Mouse (Mus musculus) midbrain, postnatal 0 days (tissue): ENCODE measurements around the gene Sypl2. TPM values are rescaled to one million over a fixed set of nuclear protein-coding genes. Genes with fewer than 3 reads are reported as not detected.

ENCODE experiments used
- ATAC-seq: fragments of 200-750 bp; cut with Nextera tagmentation; 2 replicates; pipeline ENCODE4 v1.8.0; 2017; ENCODE audit warnings: moderate number of reproducible peaks, mild to moderate bottlenecking, moderate TSS enrichment, moderate library complexity; ENCODE audit not compliant: low FRiP score
- DNase-seq: peaks from one replicate; pipeline ENCODE4 v3.0.0-alpha.2; 2015; ENCODE audit warnings: low spot score
- H3K27ac ChIP-seq: fragments of 300-500 bp; sonication (generic); 2 replicates; pipeline ENCODE4 v1.5.1; 2014; ENCODE audit warnings: low read depth, mild to moderate bottlenecking, low read length, mixed read lengths
- H3K27me3 ChIP-seq: fragments of 300-500 bp; sonication (generic); 2 replicates; pipeline ENCODE4 v1.6.1; 2014; ENCODE audit warnings: low read length, control low read depth, mixed read lengths; ENCODE audit not compliant: insufficient read depth
- H3K36me3 ChIP-seq: fragments of 300-500 bp; sonication (generic); 2 replicates; pipeline ENCODE4 v1.6.1; 2014; ENCODE audit warnings: low read length, control low read depth, mixed read lengths; ENCODE audit not compliant: insufficient read depth
- H3K4me1 ChIP-seq: fragments of 300-500 bp; sonication (generic); 2 replicates; pipeline ENCODE4 v1.6.1; 2014; ENCODE audit warnings: mild to moderate bottlenecking, control low read depth, antibody characterized with exemption, low read length, mixed read lengths; ENCODE audit not compliant: insufficient read depth
- H3K4me2 ChIP-seq: fragments of 300-500 bp; sonication (generic); 2 replicates; pipeline ENCODE4 v1.6.1; 2014; ENCODE audit warnings: low read depth, mild to moderate bottlenecking, low read length, mixed read lengths; ENCODE audit not compliant: poor library complexity, severe bottlenecking
- H3K4me3 ChIP-seq: fragments of 300-500 bp; sonication (generic); 2 replicates; pipeline ENCODE4 v1.5.1; 2014; ENCODE audit warnings: low read depth, mild to moderate bottlenecking, low read length, moderate library complexity
- H3K9ac ChIP-seq: fragments of 300-500 bp; sonication (generic); replicated peaks from 2 replicates; pipeline ENCODE4 v1.6.1; 2014; ENCODE audit warnings: mild to moderate bottlenecking, low read length, moderate library complexity, mixed read lengths; ENCODE audit not compliant: poor library complexity, severe bottlenecking
- H3K9me3 ChIP-seq: fragments of 300-500 bp; sonication (generic); 2 replicates; pipeline ENCODE4 v1.6.1; 2016; ENCODE audit warnings: low read length, control low read depth
- CTCF ChIP-seq: IDR thresholded peaks from 2 replicates; pipeline ENCODE4 v1.5.1; 2016; ENCODE audit warnings: antibody characterized with exemption, mild to moderate bottlenecking
- WGBS: fragments of 180-500 bp; shearing (Covaris S2); extraction: QIAGEN DNeasy Blood & Tissue Kit; methylation state at CpG from one replicate; pipeline ENCODE4 v1.1.7; 2014; 5-methylcytosine and 5-hydroxymethylcytosine counted together
- polyA plus RNA-seq: library from polyadenylated mRNA; unstranded; fragments of >200 nt; fragmentation: Nextera tagmentation; extraction: Ambion mirVana; gene quantifications from 2 replicates; pipeline ENCODE4 v1.2.1, GENCODE M21; 2015
- total RNA-seq: library from RNA; depleted of rRNA; stranded (reverse); fragments of >200 nt; gene quantifications from 2 replicates; pipeline ENCODE4 v1.2.3, GENCODE M21; 2014

Gene Sypl2
- total and polyA plus RNA-seq, 2 experiments from 2014 or later: 0.10 to 0.55 TPM

GRCm38 (mm10) chr3:108209001-108209400 lies 17.4 kb downstream of the Sypl2 start:
- Histone ChIP-seq H3K4me1 (peaks cover 14% of the 10 kb centered on the region), H3K27me3 (no peaks in the 10 kb centered on the region), H3K4me2 (peak overlapping the region; percentile 81), H3K36me3 (peaks cover 32% of the 10 kb centered on the region), H3K4me3 (peak overlapping the region; percentile 60), H3K9ac (peak overlapping the region; percentile 64), H3K27ac (no peak overlapping the region), H3K9me3 (no peaks in the 10 kb centered on the region)
- TF ChIP-seq CTCF: no peak
- DNase-seq: no peak
- ATAC-seq: no peak
- 53% methylated on average over 3 of the region's 3 CpGs for WGBS

- no peak overlapping the region for H3K4me2 ChIP-seq
- 92% methylated on average over 15 of the region's 15 CpGs for WGBS
- DNase-seq (peak; percentile 55), ATAC-seq (no peak)
- H3K9me3 ChIP-seq: no peaks in the 10 kb centered on the region
- no peak for TF ChIP-seq CTCF
- no peak overlapping the region for H3K9ac ChIP-seq
- no peak overlapping the region for H3K27ac ChIP-seq
- H3K4me1 ChIP-seq: peaks cover 14% of the 10 kb centered on the region
- no peaks in the 10 kb centered on the region for H3K27me3 ChIP-seq
- H3K36me3 ChIP-seq: peaks cover 42% of the 10 kb centered on the region
- no peak overlapping the region for H3K4me3 ChIP-seq
Measured at GRCm38 (mm10) chr3:108206731-108207375, 19.6 kb downstream of the Sypl2 start.

- H3K9me3 ChIP-seq: no peaks in the 10 kb centered on the region
- DNase-seq: no peak
- no peak for TF ChIP-seq CTCF
- no peak overlapping the region for H3K4me3 ChIP-seq
- H3K27me3 ChIP-seq: no peaks in the 10 kb centered on the region
- no peak overlapping the region for H3K27ac ChIP-seq
- no peak overlapping the region for H3K9ac ChIP-seq
- H3K36me3 ChIP-seq: peaks cover 42% of the 10 kb centered on the region
- 89% methylated on average over 8 of the region's 8 CpGs for WGBS
- ATAC-seq: no peak
- no peak overlapping the region for H3K4me2 ChIP-seq
- H3K4me1 ChIP-seq: peaks cover 9% of the 10 kb centered on the region
Measured at GRCm38 (mm10) chr3:108205601-108206000, 20.8 kb downstream of the Sypl2 start.

- Histone ChIP-seq H3K9ac (no peak overlapping the region), H3K4me1 (peaks cover 9% of the 10 kb centered on the region), H3K4me3 (no peak overlapping the region), H3K27ac (no peak overlapping the region), H3K4me2 (no peak overlapping the region), H3K36me3 (peaks cover 42% of the 10 kb centered on the region), H3K27me3 (no peaks in the 10 kb centered on the region), H3K9me3 (no peaks in the 10 kb centered on the region)
- ATAC-seq (no peak), DNase-seq (no peak)
- WGBS: 91% methylated on average over 11 of the region's 11 CpGs
- TF ChIP-seq CTCF: no peak
Measured at GRCm38 (mm10) chr3:108204470-108204869, 22.0 kb downstream of the Sypl2 start.

GRCm38 (mm10) chr3:108203621-108204325 lies 22.7 kb downstream of the Sypl2 start:
- Histone ChIP-seq H3K4me1 (peaks cover 5% of the 10 kb centered on the region), H3K27me3 (no peaks in the 10 kb centered on the region), H3K27ac (no peak overlapping the region), H3K9ac (no peak overlapping the region), H3K36me3 (peaks cover 42% of the 10 kb centered on the region), H3K4me2 (no peak overlapping the region), H3K9me3 (no peaks in the 10 kb centered on the region), H3K4me3 (no peak overlapping the region)
- DNase-seq (peak; percentile 66), ATAC-seq (no peak)
- TF ChIP-seq CTCF: peak; percentile 87
- WGBS: 84% methylated on average over 11 of the region's 11 CpGs

- no peak overlapping the region for H3K27ac ChIP-seq
- no peaks in the 10 kb centered on the region; the same call in 1 of the 2 replicates for H3K4me1 ChIP-seq
- WGBS: 97% methylated on average over 13 of the region's 13 CpGs
- H3K4me2 ChIP-seq: no peak overlapping the region
- no peak overlapping the region for H3K9ac ChIP-seq
- no peaks in the 10 kb centered on the region for H3K27me3 ChIP-seq
- no peak for ATAC-seq
- no peak overlapping the region for H3K4me3 ChIP-seq
- TF ChIP-seq CTCF: no peak
- H3K36me3 ChIP-seq: peaks cover 42% of the 10 kb centered on the region
- no peak for DNase-seq
- no peaks in the 10 kb centered on the region for H3K9me3 ChIP-seq
Measured at GRCm38 (mm10) chr3:108203212-108203611, 23.2 kb downstream of the Sypl2 start.
